Mouse (Mus musculus): ENCODE measurements around the gene Tlx2. TPM values are rescaled to one million over a fixed set of nuclear protein-coding genes. Genes with fewer than 3 reads are reported as not detected.
A peak's percentile ranks its signal among the peaks of the same experiment; 100 is the strongest.

Gene Tlx2
- polyA plus RNA-seq, 1 experiment from 2014 or later, result 0.61 TPM

DNA sequence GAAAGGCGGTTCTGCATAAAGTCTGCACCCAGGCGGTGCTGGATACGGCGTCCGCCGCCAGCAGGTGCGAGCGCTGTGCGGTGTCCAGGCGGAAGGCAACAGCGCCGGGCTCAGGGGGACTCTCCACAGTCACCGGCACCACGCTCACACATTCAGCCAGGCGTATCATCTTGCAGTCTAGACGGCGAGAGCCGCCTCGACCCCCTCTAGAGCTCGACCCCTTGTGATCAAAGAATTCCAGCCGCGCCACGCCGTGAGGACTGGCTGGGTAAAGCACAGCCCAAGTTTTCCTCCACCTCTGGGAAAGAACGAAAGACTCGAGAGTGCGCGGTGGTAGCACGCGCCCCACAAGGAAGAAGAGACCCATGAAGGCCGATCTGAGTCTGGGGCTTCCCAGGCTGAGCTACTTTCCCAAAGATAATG lies 37.3 kb downstream of the Tlx2 start:
- H3K27me3 ChIP-seq, result peaks cover 23% of the 10 kb centered on the region
- H3K4me1 ChIP-seq, result peaks cover 56% of the 10 kb centered on the region
- H3K27ac ChIP-seq (replicated peaks), result peak overlapping the region; percentile 87
- H3K4me3 ChIP-seq (replicated peaks), result peak overlapping the region; percentile 60
- H3K9ac ChIP-seq, result peak overlapping the region; percentile 27
- H3K9me3 ChIP-seq (replicated peaks), result no peaks in the 10 kb centered on the region
- no peaks in the 10 kb centered on the region for H3K36me3 ChIP-seq
- ATAC-seq (ENCODE audit: insufficient number of reproducible peaks, low FRiP score, low TSS enrichment, low read depth), result peak; percentile 40
- H3K4me2 ChIP-seq (replicated peaks), result peak overlapping the region; percentile 81
- under 1% methylated on average over 31 of the region's 31 CpGs for WGBS

DNA sequence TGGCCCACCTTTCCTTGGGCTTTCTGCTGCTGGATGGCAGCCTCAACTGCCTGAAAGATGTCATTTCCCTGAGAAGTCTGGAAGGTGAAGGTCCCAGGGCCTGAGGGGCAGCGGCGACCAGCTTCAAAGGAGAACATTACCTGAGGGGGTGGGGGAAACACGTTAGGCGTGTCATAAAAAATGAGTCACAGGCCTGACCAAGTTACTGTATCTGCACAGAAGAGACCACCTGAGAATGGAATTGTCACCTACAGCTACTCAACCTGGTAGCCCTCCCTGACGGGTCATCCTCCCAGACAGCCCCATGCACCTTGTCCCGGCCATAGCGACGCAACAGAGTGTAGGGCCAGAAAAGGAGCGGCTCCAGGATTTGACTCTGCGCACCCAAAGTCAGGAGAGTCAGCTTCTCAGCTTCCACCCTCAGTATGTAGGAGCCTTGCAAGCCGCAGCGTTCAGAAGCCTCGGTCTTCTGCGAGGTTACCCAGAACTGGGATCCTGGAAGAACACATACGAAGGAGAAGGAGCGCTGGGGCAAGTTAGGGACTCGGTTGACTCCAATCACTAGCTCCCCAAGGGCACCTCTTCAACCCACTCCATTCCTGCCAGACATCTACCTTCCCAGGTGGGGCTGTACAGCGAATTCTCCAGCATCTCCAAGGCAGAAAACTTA lies 38.0 kb downstream of the Tlx2 start:
- ATAC-seq (ENCODE audit: insufficient number of reproducible peaks, low FRiP score, low TSS enrichment, low read depth), result no peak
- no peak overlapping the region for H3K9ac ChIP-seq
- 29% methylated on average over 18 of the region's 18 CpGs for WGBS
- H3K4me2 ChIP-seq (replicated peaks), result peak overlapping the region; percentile 81
- H3K4me1 ChIP-seq, result peaks cover 61% of the 10 kb centered on the region
- H3K27ac ChIP-seq (replicated peaks), result no peak overlapping the region
- H3K36me3 ChIP-seq, result no peaks in the 10 kb centered on the region
- peaks cover 23% of the 10 kb centered on the region for H3K27me3 ChIP-seq
- peak overlapping the region; percentile 60 for H3K4me3 ChIP-seq (replicated peaks)
- H3K9me3 ChIP-seq (replicated peaks), result no peaks in the 10 kb centered on the region

DNA sequence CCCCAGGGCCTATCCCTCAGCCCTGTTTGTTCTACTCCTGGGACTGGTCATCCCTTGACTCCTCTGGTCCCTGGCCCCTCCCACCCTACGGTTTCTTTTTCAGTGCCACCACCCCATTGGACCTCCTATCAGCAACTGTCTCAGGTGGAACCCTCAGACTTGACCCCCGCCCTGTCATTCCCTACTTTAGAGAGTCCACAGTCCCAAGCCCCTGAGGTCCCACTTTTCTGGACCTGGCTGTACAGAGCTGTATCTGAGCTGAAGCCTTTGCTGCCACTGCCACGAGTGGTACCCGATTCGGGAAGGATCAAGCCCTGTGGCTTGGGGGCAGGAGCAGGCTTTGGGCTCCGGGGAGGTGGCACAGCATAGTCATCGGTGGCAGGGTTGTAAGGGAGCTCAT lies 39.0 kb downstream of the Tlx2 start:
- Histone ChIP-seq H3K9ac (no peak overlapping the region), H3K36me3 (no peaks in the 10 kb centered on the region), H3K27me3 (peaks cover 23% of the 10 kb centered on the region), H3K4me1 (peaks cover 61% of the 10 kb centered on the region), H3K4me2 (replicated peaks) (no peak overlapping the region), H3K9me3 (replicated peaks) (no peaks in the 10 kb centered on the region), H3K4me3 (replicated peaks) (no peak overlapping the region), H3K27ac (replicated peaks) (no peak overlapping the region)
- ATAC-seq (ENCODE audit: insufficient number of reproducible peaks, low FRiP score, low TSS enrichment, low read depth), result no peak
- 55% methylated on average over 7 of the region's 7 CpGs for WGBS

DNA sequence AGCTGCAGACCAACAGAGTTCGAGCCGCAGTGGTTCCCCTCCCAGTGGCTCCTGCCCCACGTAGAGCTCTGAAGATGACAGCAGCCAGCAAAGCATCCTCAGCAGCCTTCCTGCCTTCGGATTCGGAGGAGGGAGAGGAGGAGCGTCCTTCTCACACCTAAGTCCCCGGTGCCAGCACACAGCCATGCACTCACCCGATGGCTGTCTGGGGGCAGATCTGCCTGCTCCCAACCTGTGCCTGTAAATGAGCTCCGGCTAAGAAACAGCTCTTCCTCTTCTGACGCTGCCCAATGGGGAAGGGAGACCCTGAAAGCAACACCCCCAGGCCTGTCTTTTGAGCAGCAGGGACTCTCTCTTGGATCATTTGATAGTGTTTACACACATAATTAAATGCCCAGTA lies 40.3 kb downstream of the Tlx2 start:
- Histone ChIP-seq H3K27me3 (peaks cover 21% of the 10 kb centered on the region), H3K27ac (replicated peaks) (no peak overlapping the region), H3K4me2 (replicated peaks) (no peak overlapping the region), H3K9ac (no peak overlapping the region), H3K4me3 (replicated peaks) (no peak overlapping the region), H3K9me3 (replicated peaks) (no peaks in the 10 kb centered on the region), H3K4me1 (peaks cover 53% of the 10 kb centered on the region), H3K36me3 (no peaks in the 10 kb centered on the region)
- ATAC-seq (ENCODE audit: insufficient number of reproducible peaks, low FRiP score, low TSS enrichment, low read depth), result no peak
- WGBS, result 24% methylated on average over 10 of the region's 10 CpGs

DNA sequence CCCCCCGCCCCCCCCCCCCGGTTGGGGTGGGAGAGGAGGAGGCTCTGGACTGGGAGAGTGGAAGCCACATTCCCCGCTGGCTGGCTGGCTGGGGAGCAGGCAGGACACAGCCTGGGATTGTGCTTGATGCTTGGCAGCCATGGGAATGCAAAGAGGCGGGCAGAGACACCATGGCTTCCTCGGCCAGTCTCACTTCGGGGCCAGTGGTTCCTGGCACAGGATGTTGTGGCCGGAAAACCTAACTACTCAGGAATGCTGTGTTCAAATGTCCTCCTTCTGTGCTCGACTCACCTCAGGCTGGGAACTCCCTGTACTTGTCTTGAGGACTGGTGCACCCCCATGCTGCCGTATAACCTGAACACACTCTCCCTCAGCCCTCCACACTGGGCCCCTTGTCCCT lies 42.4 kb downstream of the Tlx2 start:
- 33% methylated on average over 6 of the region's 9 CpGs for WGBS
- ATAC-seq (ENCODE audit: insufficient number of reproducible peaks, low FRiP score, low TSS enrichment, low read depth), result peak; percentile 67
- H3K4me1 ChIP-seq, result peaks cover 37% of the 10 kb centered on the region

DNA sequence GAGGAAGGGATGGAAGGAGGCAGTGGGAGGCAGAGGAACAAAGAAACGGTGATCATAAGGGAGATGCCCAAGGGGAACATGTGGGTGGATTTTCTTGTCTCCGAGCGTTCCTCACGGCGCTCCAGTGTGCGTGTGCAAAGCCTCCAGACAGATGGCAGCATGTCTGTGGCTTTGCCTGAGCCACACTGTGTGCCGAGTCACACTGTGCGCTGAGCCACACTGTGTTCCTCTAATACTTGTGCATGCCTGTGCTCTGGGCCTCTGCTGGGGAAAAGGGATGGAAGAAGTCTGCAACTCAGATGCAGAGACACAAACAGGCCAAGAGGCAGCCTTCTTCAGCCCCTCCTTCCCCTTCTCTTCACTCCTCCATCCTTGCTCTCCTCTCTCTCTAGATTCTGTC lies 42.8 kb downstream of the Tlx2 start:
- no peak; the same call in 1 of the 2 replicates for ATAC-seq (ENCODE audit: insufficient number of reproducible peaks, low FRiP score, low TSS enrichment, low read depth)
- peaks cover 32% of the 10 kb centered on the region for H3K4me1 ChIP-seq
- no peaks in the 10 kb centered on the region for H3K36me3 ChIP-seq
- no peak overlapping the region for H3K9ac ChIP-seq
- H3K27ac ChIP-seq (replicated peaks), result peak overlapping the region; percentile 39; the same call in 1 of the 2 replicates
- 59% methylated on average over 8 of the region's 8 CpGs for WGBS
- no peaks in the 10 kb centered on the region for H3K9me3 ChIP-seq (replicated peaks)
- H3K27me3 ChIP-seq, result peaks cover 19% of the 10 kb centered on the region
- H3K4me2 ChIP-seq (replicated peaks), result no peak overlapping the region
- H3K4me3 ChIP-seq (replicated peaks), result no peak overlapping the region

More for the DNA sequence above, 42.4 kb downstream of the Tlx2 start:
- Histone ChIP-seq H3K9ac (no peak overlapping the region), H3K27ac (replicated peaks) (peak overlapping the region; percentile 39; the same call in 1 of the 2 replicates), H3K4me3 (replicated peaks) (no peak overlapping the region), H3K27me3 (peaks cover 21% of the 10 kb centered on the region), H3K9me3 (replicated peaks) (no peaks in the 10 kb centered on the region), H3K36me3 (no peaks in the 10 kb centered on the region), H3K4me2 (replicated peaks) (no peak overlapping the region)

DNA sequence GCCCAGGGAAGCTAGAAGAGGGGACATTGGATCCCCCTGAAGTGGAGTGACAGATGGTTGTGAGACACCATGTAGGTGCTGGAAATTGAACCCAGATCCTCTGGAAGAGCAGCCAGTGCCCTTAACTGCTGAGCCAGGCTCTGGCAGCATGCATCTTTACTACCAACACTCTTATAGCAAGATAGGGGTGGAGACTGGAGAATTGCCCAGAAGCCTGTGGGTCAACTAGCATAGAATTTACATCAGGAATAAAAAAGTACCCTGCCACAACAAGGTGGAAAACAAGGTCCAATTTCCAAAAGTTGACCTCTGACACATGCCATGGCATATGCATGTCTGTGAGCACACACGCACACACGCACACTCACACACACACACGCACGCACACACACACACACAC lies 44.9 kb downstream of the Tlx2 start:
- Histone ChIP-seq H3K4me1 (peaks cover 21% of the 10 kb centered on the region), H3K27ac (replicated peaks) (no peak overlapping the region), H3K36me3 (no peaks in the 10 kb centered on the region), H3K4me3 (replicated peaks) (no peak overlapping the region), H3K27me3 (peaks cover 5% of the 10 kb centered on the region; the same call in 1 of the 2 replicates), H3K9ac (no peak overlapping the region), H3K4me2 (replicated peaks) (no peak overlapping the region), H3K9me3 (replicated peaks) (no peaks in the 10 kb centered on the region)
- ATAC-seq (ENCODE audit: insufficient number of reproducible peaks, low FRiP score, low TSS enrichment, low read depth), result no peak
- WGBS, result 99% methylated on average over 4 of the region's 4 CpGs

DNA sequence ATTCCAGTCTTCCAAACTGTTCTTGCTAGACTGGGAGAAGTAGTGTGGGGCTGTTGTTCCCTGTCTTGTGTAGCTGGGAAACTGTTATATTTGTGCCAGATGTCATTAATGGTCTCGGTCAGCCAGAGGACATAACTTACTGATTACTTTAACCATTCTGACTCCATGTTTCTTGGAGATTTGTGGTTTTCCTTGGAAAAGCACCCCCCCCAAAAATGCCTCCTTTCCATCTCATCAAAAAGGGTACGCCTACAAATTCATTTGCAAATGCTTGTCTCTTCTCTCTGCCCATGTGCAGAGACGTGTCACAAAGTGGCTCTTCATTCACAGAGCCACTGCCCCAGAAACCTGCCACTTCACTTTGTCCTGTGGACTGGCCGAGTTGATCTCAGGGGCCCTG lies 45.7 kb downstream of the Tlx2 start:
- H3K4me3 ChIP-seq (replicated peaks), result no peak overlapping the region
- no peak for ATAC-seq (ENCODE audit: insufficient number of reproducible peaks, low FRiP score, low TSS enrichment, low read depth)
- no peaks in the 10 kb centered on the region for H3K9me3 ChIP-seq (replicated peaks)
- peaks cover 17% of the 10 kb centered on the region for H3K4me1 ChIP-seq
- WGBS, result 52% methylated on average over 4 of the region's 4 CpGs
- no peaks in the 10 kb centered on the region for H3K36me3 ChIP-seq
- no peak overlapping the region for H3K4me2 ChIP-seq (replicated peaks)
- no peak overlapping the region for H3K9ac ChIP-seq
- H3K27ac ChIP-seq (replicated peaks), result no peak overlapping the region
- no peaks in the 10 kb centered on the region for H3K27me3 ChIP-seq

DNA sequence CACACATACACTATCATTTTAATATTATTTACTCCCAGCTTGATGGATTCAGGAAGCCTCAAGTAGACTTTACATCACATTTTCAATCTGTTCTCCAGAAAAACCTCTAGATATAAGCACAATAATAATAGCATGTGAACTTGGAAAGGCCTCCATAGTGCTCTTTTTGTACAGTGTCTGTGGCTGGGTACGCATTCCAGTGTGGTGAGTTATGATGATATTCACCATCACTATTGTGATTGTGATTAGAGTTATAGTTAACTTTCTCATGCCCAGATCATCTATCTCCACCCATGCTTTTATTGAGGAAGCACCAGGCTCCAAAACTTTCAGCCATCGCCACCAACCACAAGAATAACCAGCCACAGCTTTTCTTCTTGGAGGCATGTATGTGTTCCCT lies 46.3 kb downstream of the Tlx2 start:
- Histone ChIP-seq H3K27ac (replicated peaks) (no peak overlapping the region), H3K9ac (no peak overlapping the region), H3K4me2 (replicated peaks) (no peak overlapping the region), H3K27me3 (no peaks in the 10 kb centered on the region), H3K9me3 (replicated peaks) (no peaks in the 10 kb centered on the region), H3K4me3 (replicated peaks) (no peak overlapping the region), H3K36me3 (no peaks in the 10 kb centered on the region), H3K4me1 (peaks cover 11% of the 10 kb centered on the region; the same call in 1 of the 2 replicates)
- 83% methylated on average over 2 of the region's 2 CpGs for WGBS
- no peak for ATAC-seq (ENCODE audit: insufficient number of reproducible peaks, low FRiP score, low TSS enrichment, low read depth)

DNA sequence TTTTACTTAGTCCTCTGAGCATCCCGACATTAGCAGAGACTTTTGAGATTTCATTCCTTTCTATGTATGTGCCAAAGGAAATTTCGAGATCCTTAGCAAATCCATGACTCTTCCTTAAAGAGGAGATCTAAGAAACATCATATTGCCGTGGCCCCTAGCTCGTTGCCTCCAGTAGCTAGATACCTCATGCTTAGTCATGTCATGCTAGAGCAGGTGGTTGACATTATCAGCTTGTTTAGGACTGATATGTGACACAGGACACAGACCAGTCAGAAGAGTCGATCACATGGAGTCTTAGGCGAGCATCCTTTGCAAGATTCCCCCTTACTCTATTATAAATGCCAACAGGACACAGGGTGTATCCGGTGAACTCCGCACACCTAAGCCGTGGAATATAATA lies 47.1 kb downstream of the Tlx2 start:
- 84% methylated on average over 9 of the region's 9 CpGs for WGBS
- no peak overlapping the region for H3K4me3 ChIP-seq (replicated peaks)
- H3K9ac ChIP-seq, result no peak overlapping the region
- peaks cover 7% of the 10 kb centered on the region; the same call in 1 of the 2 replicates for H3K4me1 ChIP-seq
- no peak overlapping the region for H3K27ac ChIP-seq (replicated peaks)
- H3K27me3 ChIP-seq, result no peaks in the 10 kb centered on the region
- H3K4me2 ChIP-seq (replicated peaks), result no peak overlapping the region
- no peaks in the 10 kb centered on the region for H3K36me3 ChIP-seq
- H3K9me3 ChIP-seq (replicated peaks), result no peaks in the 10 kb centered on the region
- ATAC-seq (ENCODE audit: insufficient number of reproducible peaks, low FRiP score, low TSS enrichment, low read depth), result no peak

DNA sequence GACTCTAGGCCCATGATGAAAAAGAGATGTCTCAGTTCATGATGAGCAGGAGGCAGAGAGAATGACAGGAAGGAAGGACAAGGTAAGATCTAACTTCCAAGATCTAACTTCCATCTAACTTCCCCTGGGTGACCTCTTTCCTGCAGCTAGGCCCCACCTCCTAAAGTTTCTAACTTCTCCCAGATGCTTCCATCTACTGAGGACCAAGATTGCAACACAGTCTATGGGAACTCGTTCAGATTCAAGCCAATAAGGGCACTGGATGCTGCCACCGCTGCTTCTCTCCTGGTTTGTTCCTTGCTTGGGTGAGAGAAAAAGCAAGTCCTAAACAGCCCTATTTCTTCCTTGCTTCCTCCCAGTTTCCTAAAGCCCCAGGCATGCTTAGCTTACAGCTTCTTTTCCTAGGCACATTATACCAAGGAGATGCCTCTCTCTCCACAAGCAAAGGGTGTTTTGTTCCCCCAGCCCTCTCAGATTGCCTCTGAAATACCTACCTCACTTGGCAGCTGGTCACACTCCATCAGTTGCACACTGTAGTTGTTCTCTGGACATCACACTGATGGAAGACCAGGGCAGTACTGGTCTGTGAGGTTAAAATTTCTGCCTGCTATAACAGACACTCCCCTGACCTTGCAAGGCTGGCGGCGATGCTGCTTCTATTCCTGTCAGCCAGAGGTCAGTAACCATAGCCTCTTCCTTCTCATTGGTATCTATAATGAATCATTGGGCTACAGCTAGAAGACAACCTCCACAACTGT lies 49.1 kb downstream of the Tlx2 start:
- no peaks in the 10 kb centered on the region for H3K27me3 ChIP-seq
- H3K36me3 ChIP-seq, result no peaks in the 10 kb centered on the region
- H3K4me3 ChIP-seq (replicated peaks), result no peak overlapping the region
- no peaks in the 10 kb centered on the region for H3K4me1 ChIP-seq
- no peak overlapping the region for H3K9ac ChIP-seq
- WGBS, result 70% methylated on average over 4 of the region's 4 CpGs
- no peak overlapping the region for H3K27ac ChIP-seq (replicated peaks)
- H3K4me2 ChIP-seq (replicated peaks), result no peak overlapping the region
- no peaks in the 10 kb centered on the region for H3K9me3 ChIP-seq (replicated peaks)
- no peak for ATAC-seq (ENCODE audit: insufficient number of reproducible peaks, low FRiP score, low TSS enrichment, low read depth)
